Mouse (Mus musculus) lung, postnatal 0 days (tissue): Measurements from ENCODE around the gene Kcnt2.

Experiments
- CTCF ChIP-seq: IDR thresholded peaks from 2 replicates; pipeline ENCODE4 v1.5.1; 2016; ENCODE audit warnings: antibody characterized with exemption, mild to moderate bottlenecking
- EP300 ChIP-seq: IDR thresholded peaks from 2 replicates; pipeline ENCODE4 v1.6.1; 2016; ENCODE audit warnings: antibody characterized with exemption, mild to moderate bottlenecking, control low read depth

DNA sequence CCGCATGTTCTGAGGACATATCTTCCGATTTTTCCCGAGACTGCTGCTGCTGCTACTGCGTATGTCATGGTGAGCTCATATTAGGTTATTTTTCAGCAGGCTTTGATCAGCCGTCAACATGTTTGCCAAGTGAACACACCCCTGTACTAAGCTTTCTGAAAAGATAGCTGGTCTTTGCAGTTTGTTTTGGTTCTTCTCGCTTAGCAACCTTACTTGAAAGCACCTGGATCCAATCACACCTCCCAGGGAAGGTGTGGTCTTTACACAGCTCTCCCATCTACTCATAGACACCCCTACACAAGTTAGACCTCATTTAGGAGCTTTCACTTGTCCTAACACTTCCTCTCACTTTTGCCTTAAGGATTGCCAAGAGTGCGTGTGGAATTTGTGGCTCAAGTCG, 19.3 kb upstream of the Kcnt2 start:
- no peak for TF ChIP-seq CTCF
- no peak for TF ChIP-seq EP300
